Mouse (Mus musculus): ENCODE measurements around the gene Fam117b. TPM values are rescaled to one million over a fixed set of nuclear protein-coding genes. Genes with fewer than 3 reads are reported as not detected.

The Fam117b gene
- polyA plus RNA-seq, 1 experiment: 11.5 TPM

GRCm38 (mm10) chr1:59986626-59987025, 73.8 kb downstream of the Fam117b start:
- Histone ChIP-seq H3K27ac (ENCODE audit: insufficient read depth, low read depth, low read length) (no peak overlapping the region), H3K4me3 (ENCODE audit: insufficient read depth, low read depth, low read length) (no peak overlapping the region), H3K27me3 (replicated peaks; ENCODE audit: control insufficient read depth, insufficient read depth, low read length) (no peaks in the 10 kb centered on the region), H3K4me1 (ENCODE audit: control insufficient read depth, insufficient read depth, low read length) (no peaks in the 10 kb centered on the region), H3K36me3 (ENCODE audit: control insufficient read depth, insufficient read depth, low read length) (peaks cover 8% of the 10 kb centered on the region)
- TF ChIP-seq CTCF (conservative IDR thresholded peaks at IDR 0.05; ENCODE audit: insufficient read depth, insufficient read length, low read depth, low read length) (no peak), POLR2A (IDR thresholded peaks at IDR 0.05; ENCODE audit: low read depth, low read length) (no peak)
- no peak for DNase-seq

DNA sequence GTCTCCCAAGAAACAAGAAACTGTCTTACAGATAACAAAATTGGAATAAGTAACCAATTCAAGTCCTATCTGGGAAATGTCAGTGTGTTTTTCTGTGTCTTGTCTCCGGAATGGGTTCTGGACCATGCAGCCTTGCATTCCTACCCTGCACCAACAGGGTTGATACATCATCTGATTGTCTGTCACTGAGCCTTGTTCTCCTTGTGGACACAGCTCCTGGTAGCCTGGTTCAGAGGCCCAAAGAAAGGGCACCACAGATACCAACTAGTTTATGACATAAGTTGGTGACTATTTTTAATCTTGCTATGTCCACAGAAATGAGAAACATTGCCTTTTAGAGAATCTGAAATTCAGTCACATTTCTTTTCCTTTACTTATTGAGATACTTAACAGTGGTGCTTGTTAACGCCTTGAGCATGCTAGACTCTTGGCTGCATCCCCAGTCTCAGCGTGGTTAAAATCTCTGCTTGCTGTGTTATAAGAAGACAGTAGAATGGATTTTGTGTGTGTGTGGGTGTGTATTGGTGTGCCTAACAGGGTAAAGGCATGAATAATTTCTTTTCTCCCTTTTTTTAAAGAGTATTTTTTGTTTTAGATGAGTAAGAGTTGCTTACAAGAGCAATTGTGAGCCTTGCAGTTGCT, 74.7 kb downstream of the Fam117b start:
- no peak for DNase-seq
- Histone ChIP-seq H3K27me3 (replicated peaks; ENCODE audit: control insufficient read depth, insufficient read depth, low read length) (no peaks in the 10 kb centered on the region), H3K4me3 (ENCODE audit: insufficient read depth, low read depth, low read length) (no peak overlapping the region), H3K27ac (ENCODE audit: insufficient read depth, low read depth, low read length) (no peak overlapping the region), H3K4me1 (ENCODE audit: control insufficient read depth, insufficient read depth, low read length) (no peaks in the 10 kb centered on the region), H3K36me3 (ENCODE audit: control insufficient read depth, insufficient read depth, low read length) (peaks cover 5% of the 10 kb centered on the region)
- TF ChIP-seq POLR2A (IDR thresholded peaks at IDR 0.05; ENCODE audit: low read depth, low read length): no peak
- TF ChIP-seq CTCF (conservative IDR thresholded peaks at IDR 0.05; ENCODE audit: insufficient read depth, insufficient read length, low read depth, low read length): no peak
- 92% methylated on average over 3 of the region's 3 CpGs for WGBS

DNA sequence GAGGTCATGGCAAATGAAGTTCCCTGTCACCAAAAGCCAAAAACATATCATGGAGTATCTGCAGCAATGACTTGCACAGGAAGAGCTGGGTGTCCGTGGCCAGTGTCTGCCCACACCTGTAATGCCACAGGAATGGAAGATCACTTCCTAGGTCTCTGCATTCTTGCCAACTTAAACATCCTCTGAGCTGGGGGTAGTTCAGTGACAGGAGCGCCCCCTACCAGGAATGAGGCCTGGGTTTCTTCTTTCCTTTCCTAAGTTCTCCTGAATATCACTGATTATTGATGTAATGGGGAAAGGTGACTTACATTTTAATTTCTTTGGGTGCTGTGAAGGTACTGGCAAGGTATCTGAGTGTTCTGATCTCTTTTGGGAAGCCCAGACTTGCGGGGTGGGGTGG, 82.8 kb downstream of the Fam117b start:
- Histone ChIP-seq H3K4me1 (ENCODE audit: control insufficient read depth, insufficient read depth, low read length) (no peaks in the 10 kb centered on the region), H3K4me3 (ENCODE audit: insufficient read depth, low read depth, low read length) (no peak overlapping the region), H3K27ac (ENCODE audit: insufficient read depth, low read depth, low read length) (no peak overlapping the region), H3K36me3 (ENCODE audit: control insufficient read depth, insufficient read depth, low read length) (no peaks in the 10 kb centered on the region), H3K27me3 (replicated peaks; ENCODE audit: control insufficient read depth, insufficient read depth, low read length) (no peaks in the 10 kb centered on the region)
- WGBS: 46% methylated on average over 3 of the region's 3 CpGs
- TF ChIP-seq POLR2A (IDR thresholded peaks at IDR 0.05; ENCODE audit: low read depth, low read length): no peak
- TF ChIP-seq CTCF (conservative IDR thresholded peaks at IDR 0.05; ENCODE audit: insufficient read depth, insufficient read length, low read depth, low read length): no peak
- no peak for DNase-seq

DNA sequence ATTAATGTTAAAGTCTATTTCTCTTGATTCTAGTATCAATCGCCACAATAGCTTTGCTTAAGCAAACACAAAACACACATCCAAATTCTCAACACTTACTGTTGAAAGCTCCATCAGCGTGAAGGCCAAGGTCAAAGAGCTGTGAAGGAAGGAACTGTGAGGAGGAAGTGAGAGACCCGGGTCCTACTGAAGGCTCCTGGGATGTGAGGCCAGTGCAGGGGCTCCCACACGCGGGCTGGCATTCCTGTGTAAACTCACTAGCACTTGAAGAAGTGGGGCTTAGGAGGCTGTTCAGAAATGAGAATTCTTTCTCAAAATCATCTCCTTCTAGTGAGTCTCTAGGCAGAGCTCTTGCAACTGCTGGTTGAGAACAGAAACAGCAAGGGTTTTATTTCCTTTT, 84.5 kb downstream of the Fam117b start:
- WGBS: 35% methylated on average over 5 of the region's 5 CpGs
- H3K36me3 ChIP-seq (ENCODE audit: control insufficient read depth, insufficient read depth, low read length): no peaks in the 10 kb centered on the region
- no peak for DNase-seq
- H3K27ac ChIP-seq (ENCODE audit: insufficient read depth, low read depth, low read length): no peak overlapping the region
- no peak overlapping the region for H3K4me3 ChIP-seq (ENCODE audit: insufficient read depth, low read depth, low read length)
- no peaks in the 10 kb centered on the region for H3K27me3 ChIP-seq (replicated peaks; ENCODE audit: control insufficient read depth, insufficient read depth, low read length)
- TF ChIP-seq CTCF (conservative IDR thresholded peaks at IDR 0.05; ENCODE audit: insufficient read depth, insufficient read length, low read depth, low read length) (no peak), POLR2A (IDR thresholded peaks at IDR 0.05; ENCODE audit: low read depth, low read length) (no peak)
- no peaks in the 10 kb centered on the region for H3K4me1 ChIP-seq (ENCODE audit: control insufficient read depth, insufficient read depth, low read length)

DNA sequence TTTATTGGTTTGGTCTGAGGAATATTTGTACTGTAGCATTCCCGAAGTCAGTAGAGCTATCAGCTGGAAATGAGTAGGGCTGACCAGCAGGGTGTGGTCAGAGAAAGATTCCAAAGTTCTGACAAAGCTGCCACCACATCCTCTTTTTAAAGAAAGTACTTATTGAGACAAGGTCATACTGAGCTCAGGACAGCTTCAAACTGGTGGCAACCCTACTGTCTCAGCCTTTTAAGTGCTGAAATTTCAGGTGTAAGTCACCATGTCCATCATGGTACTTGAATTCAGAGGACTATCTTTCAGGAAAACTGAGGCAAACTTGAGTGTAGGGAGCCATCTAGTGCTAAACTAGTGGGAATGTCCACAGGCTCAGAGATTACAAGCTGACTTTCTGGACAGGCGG, 87.5 kb downstream of the Fam117b start:
- Histone ChIP-seq H3K36me3 (ENCODE audit: control insufficient read depth, insufficient read depth, low read length) (no peaks in the 10 kb centered on the region), H3K27me3 (replicated peaks; ENCODE audit: control insufficient read depth, insufficient read depth, low read length) (no peaks in the 10 kb centered on the region), H3K4me1 (ENCODE audit: control insufficient read depth, insufficient read depth, low read length) (no peaks in the 10 kb centered on the region), H3K4me3 (ENCODE audit: insufficient read depth, low read depth, low read length) (no peak overlapping the region), H3K27ac (ENCODE audit: insufficient read depth, low read depth, low read length) (no peak overlapping the region)
- TF ChIP-seq POLR2A (IDR thresholded peaks at IDR 0.05; ENCODE audit: low read depth, low read length) (no peak), CTCF (conservative IDR thresholded peaks at IDR 0.05; ENCODE audit: insufficient read depth, insufficient read length, low read depth, low read length) (peak; percentile 27; the same call in 1 of the 2 replicates)
- DNase-seq: peak; percentile 42
- 35% methylated on average over 2 of the region's 2 CpGs for WGBS

GRCm38 (mm10) chr1:60007337-60007736, 94.5 kb downstream of the Fam117b start:
- Histone ChIP-seq H3K4me1 (ENCODE audit: control insufficient read depth, insufficient read depth, low read length) (no peaks in the 10 kb centered on the region), H3K27ac (ENCODE audit: insufficient read depth, low read depth, low read length) (no peak overlapping the region), H3K36me3 (ENCODE audit: control insufficient read depth, insufficient read depth, low read length) (no peaks in the 10 kb centered on the region), H3K27me3 (replicated peaks; ENCODE audit: control insufficient read depth, insufficient read depth, low read length) (no peaks in the 10 kb centered on the region), H3K4me3 (ENCODE audit: insufficient read depth, low read depth, low read length) (no peak overlapping the region)
- TF ChIP-seq CTCF (conservative IDR thresholded peaks at IDR 0.05; ENCODE audit: insufficient read depth, insufficient read length, low read depth, low read length) (no peak), POLR2A (IDR thresholded peaks at IDR 0.05; ENCODE audit: low read depth, low read length) (no peak)
- no peak for DNase-seq
- 95% methylated on average over 10 of the region's 10 CpGs for whole genome bisulfite sequencing

DNA sequence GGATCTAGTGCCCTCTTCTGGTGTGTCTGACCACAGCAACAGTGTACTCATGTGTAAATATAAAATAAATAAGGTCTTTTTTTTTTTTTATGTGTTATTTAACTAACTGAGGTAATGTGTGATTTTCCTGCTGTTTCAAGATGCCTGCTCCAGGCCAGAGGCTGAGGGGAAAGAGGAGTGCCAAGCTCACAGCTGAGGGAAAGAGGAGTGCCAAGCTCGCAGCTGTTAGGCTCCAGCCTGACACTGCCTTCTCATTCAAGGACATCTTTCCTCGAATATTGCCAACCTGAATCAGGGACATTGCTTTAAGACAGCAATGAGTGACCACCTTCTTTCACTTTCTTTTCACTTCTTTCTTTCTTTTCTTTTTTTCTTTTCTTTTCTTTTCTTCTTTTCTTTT, 95.9 kb downstream of the Fam117b start:
- no peaks in the 10 kb centered on the region for H3K36me3 ChIP-seq (ENCODE audit: control insufficient read depth, insufficient read depth, low read length)
- whole genome bisulfite sequencing: 92% methylated on average over 2 of the region's 2 CpGs
- TF ChIP-seq CTCF (conservative IDR thresholded peaks at IDR 0.05; ENCODE audit: insufficient read depth, insufficient read length, low read depth, low read length) (no peak), POLR2A (IDR thresholded peaks at IDR 0.05; ENCODE audit: low read depth, low read length) (no peak)
- no peak overlapping the region for H3K4me3 ChIP-seq (ENCODE audit: insufficient read depth, low read depth, low read length)
- H3K27me3 ChIP-seq (replicated peaks; ENCODE audit: control insufficient read depth, insufficient read depth, low read length): no peaks in the 10 kb centered on the region
- no peak for DNase-seq
- H3K27ac ChIP-seq (ENCODE audit: insufficient read depth, low read depth, low read length): no peak overlapping the region
- H3K4me1 ChIP-seq (ENCODE audit: control insufficient read depth, insufficient read depth, low read length): no peaks in the 10 kb centered on the region
